Mouse (Mus musculus) limb, embryonic 10.5 days (tissue): Measurements from ENCODE around the gene Bach1. TPM values are rescaled to one million over a fixed set of nuclear protein-coding genes. Genes with fewer than 3 reads are reported as not detected.

Experiments
- DNase-seq: peaks from one replicate; pipeline ENCODE4 v3.0.0-alpha.2; 2017; ENCODE audit warnings: low spot score
- H3K27ac ChIP-seq: fragments of 300-500 bp; sonication (generic); 2 replicates; pipeline ENCODE4 v1.5.1; 2016; ENCODE audit warnings: mild to moderate bottlenecking
- H3K27me3 ChIP-seq: fragments of 300-500 bp; sonication (generic); 2 replicates; pipeline ENCODE4 v1.6.1; 2016; ENCODE audit warnings: low read depth, mild to moderate bottlenecking; ENCODE audit not compliant: poor library complexity, severe bottlenecking
- H3K36me3 ChIP-seq: fragments of 300-500 bp; sonication (generic); 2 replicates; pipeline ENCODE4 v1.6.1; 2016; ENCODE audit warnings: mild to moderate bottlenecking, moderate library complexity
- H3K4me1 ChIP-seq: fragments of 300-500 bp; sonication (generic); 2 replicates; pipeline ENCODE4 v1.6.1; 2016
- H3K4me3 ChIP-seq: fragments of 300-500 bp; sonication (generic); 2 replicates; pipeline ENCODE4 v1.5.1; 2016; ENCODE audit warnings: mild to moderate bottlenecking, moderate library complexity
- H3K9me3 ChIP-seq: fragments of 300-500 bp; sonication (generic); replicated peaks from 2 replicates; pipeline ENCODE4 v1.6.1; 2016; ENCODE audit warnings: mild to moderate bottlenecking
- WGBS: fragments of 180-500 bp; shearing (Covaris S2); methylation state at CpG from one replicate; pipeline ENCODE4 v1.1.7; 2016; 5-methylcytosine and 5-hydroxymethylcytosine counted together
- polyA plus RNA-seq: library from polyadenylated mRNA; unstranded; fragments of >200 nt; fragmentation: Nextera tagmentation; extraction: Ambion mirVana; gene quantifications from 2 replicates; pipeline ENCODE4 v1.2.1, GENCODE M21; 2016

The Bach1 gene
- polyA plus RNA-seq, 1 experiment from 2014 or later: 15.4 TPM

DNA sequence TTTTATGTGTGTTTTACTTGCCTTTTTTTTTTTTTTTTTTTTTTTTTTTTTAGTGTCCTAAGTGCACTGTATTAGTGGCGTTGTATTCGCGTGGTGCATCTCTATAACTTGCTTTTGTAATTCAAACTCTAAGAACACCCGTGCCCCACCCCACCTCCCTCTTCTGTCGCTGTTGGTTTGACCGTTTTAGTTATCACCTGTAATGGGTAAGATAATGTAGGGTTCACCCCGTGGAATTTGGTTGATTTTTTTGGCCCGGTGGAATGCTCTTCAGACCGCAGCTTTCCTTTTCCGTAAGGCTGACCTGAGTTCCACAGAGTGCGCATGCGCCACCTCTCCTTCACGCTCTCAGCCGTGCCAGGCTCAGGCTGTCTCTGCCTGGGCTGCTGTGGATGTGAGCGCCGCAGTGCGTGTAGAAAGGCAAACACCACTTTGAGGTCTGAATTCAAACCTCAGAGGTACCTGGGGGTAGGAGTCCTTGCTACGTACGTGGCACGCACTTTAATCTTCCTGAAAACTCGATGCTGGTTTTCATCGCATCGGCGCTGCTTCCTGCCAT, 22.2 kb downstream of the Bach1 start:
- H3K27ac ChIP-seq: no peak overlapping the region
- H3K9me3 ChIP-seq: no peaks in the 10 kb centered on the region
- peaks cover 5% of the 10 kb centered on the region for H3K4me1 ChIP-seq
- no peaks in the 10 kb centered on the region for H3K27me3 ChIP-seq
- 95% methylated on average over 24 of the region's 24 CpGs for WGBS
- no peak for DNase-seq
- peaks cover 72% of the 10 kb centered on the region for H3K36me3 ChIP-seq
- H3K4me3 ChIP-seq: no peak overlapping the region

DNA sequence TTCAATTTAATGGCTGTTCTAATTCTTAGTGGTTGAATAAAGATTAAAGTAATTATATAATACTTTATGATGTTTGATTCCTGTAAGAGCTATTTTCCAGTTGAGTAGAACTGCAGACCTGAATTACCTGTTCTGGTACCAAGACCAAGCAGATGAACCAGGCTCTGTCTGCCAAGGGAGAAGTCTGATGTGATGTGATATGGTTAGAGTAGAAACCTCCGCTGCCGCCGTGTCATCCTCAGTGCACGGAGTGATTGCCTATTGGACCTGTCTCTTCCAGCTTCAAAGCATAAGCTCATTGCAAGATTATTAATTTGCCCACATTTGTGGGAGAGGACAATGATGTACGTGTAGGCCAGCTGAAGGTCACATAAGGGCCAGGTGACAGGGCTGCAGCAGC, 24.1 kb downstream of the Bach1 start:
- Histone ChIP-seq H3K27ac (no peak overlapping the region), H3K27me3 (no peaks in the 10 kb centered on the region), H3K4me1 (no peaks in the 10 kb centered on the region), H3K36me3 (peaks cover 77% of the 10 kb centered on the region), H3K9me3 (no peaks in the 10 kb centered on the region), H3K4me3 (no peak overlapping the region)
- no peak for DNase-seq
- WGBS: 94% methylated on average over 5 of the region's 5 CpGs

DNA sequence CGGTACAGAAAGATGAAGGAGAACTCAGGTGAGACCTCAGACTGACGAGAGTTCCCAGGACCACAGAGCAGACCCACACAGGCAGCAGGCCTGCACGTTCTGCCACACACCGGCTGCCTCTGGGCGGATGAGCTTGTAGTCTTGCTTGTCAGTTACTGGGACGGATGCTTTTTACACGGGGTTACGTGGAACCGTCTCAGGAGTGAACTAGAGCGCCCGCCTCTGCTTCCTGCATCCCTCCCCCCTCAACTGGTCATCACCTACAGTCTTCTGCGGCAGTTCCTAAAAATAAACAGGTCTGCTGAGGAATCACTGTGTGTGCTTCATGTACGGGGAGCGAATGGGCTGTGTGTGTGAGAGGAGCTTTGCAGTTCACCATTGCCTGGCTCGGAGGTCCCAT, 24.7 kb downstream of the Bach1 start:
- DNase-seq: no peak
- Histone ChIP-seq H3K36me3 (peaks cover 84% of the 10 kb centered on the region), H3K4me1 (no peaks in the 10 kb centered on the region), H3K9me3 (no peaks in the 10 kb centered on the region), H3K27ac (no peak overlapping the region), H3K4me3 (no peak overlapping the region), H3K27me3 (no peaks in the 10 kb centered on the region)
- 95% methylated on average over 15 of the region's 15 CpGs for WGBS

DNA sequence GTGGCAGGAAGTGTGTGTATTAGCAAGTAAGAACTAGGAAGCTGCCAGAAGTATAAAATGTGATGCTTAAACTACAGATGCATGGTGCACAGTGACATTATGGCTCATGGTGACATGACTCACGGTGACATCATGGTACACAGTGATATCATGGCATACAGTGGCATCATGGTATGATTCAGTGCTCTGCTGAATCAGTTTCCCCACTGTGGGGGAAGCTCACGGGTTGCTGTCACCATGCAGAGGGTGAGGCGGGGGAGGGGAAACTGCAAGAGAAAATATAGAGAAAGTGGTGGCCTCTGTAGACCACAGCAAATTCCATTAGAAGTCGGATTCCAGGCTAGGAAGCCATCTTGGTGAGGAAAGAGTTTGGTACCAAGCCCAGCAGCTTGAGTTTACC, 26.1 kb downstream of the Bach1 start:
- WGBS: 85% methylated on average over 4 of the region's 4 CpGs
- Histone ChIP-seq H3K36me3 (peaks cover 85% of the 10 kb centered on the region), H3K4me3 (no peak overlapping the region), H3K27me3 (no peaks in the 10 kb centered on the region), H3K9me3 (no peaks in the 10 kb centered on the region), H3K27ac (no peak overlapping the region), H3K4me1 (no peaks in the 10 kb centered on the region)
- no peak for DNase-seq

DNA sequence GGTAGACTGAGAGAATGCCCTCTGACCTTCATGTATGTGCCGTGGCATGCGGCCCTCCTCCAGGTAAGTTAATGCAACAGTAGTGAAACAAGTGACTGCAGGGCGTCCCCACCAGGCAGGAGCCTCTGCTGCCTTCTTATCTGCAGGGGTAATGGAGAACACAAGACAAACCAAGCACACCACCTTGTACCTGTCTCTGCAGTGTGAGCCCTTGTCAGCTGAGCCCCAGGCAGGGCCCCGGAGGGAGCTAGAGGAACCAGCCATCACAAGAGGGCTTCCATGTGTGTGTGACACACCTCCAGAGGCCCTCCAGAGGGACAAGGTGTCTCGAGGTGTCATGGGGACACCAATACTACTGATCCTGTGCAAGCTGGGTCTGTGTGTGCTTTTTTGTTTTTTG, 26.5 kb downstream of the Bach1 start:
- Histone ChIP-seq H3K9me3 (no peaks in the 10 kb centered on the region), H3K4me1 (no peaks in the 10 kb centered on the region), H3K36me3 (peaks cover 85% of the 10 kb centered on the region), H3K4me3 (no peak overlapping the region), H3K27me3 (no peaks in the 10 kb centered on the region), H3K27ac (no peak overlapping the region)
- WGBS: 94% methylated on average over 5 of the region's 5 CpGs
- no peak for DNase-seq

DNA sequence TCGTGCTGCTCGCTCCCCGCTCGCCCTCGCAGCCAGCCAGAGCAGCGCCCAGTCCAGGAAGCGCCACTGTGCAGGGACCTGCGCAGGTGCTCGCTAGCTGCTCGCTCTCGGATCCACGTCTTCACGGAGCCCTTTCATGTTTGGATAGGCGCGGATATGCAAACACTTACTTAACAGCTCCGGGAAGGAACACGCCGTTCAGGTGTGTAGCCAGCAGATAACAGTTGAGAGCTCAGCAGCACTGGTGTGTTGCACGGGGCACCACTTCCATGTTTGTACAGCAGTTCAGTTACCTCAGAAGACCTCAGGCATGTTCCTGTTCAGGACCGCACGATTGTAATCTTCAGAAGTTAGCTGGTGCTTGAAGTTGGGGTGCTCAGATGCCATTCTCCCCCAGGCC, 27.2 kb downstream of the Bach1 start:
- Histone ChIP-seq H3K27me3 (no peaks in the 10 kb centered on the region), H3K4me3 (no peak overlapping the region), H3K4me1 (no peaks in the 10 kb centered on the region), H3K27ac (no peak overlapping the region), H3K36me3 (peaks cover 87% of the 10 kb centered on the region), H3K9me3 (no peaks in the 10 kb centered on the region)
- DNase-seq: no peak
- 96% methylated on average over 21 of the region's 21 CpGs for WGBS

DNA sequence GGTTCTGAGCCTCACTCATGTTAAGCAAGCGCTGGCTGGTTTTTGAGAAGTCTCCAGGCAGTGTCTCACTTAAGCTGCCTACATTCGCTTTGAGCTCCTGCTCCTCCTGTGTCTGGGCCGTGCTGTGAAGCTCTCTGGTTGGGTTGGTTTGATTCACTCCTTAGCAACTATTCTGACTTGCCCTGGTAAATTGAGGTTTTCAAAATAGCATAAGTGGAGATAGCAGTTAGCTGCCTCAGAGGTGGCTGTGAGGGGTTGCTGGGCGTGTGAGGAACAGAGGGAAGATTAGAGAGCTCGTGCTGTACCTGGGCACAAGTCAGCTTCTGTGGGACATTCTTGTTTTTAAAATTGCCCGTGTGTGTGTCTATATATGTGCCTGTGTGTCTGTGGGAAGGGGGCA, 27.6 kb downstream of the Bach1 start:
- Histone ChIP-seq H3K27me3 (no peaks in the 10 kb centered on the region), H3K27ac (no peak overlapping the region), H3K4me1 (no peaks in the 10 kb centered on the region), H3K4me3 (no peak overlapping the region), H3K36me3 (peaks cover 87% of the 10 kb centered on the region), H3K9me3 (no peaks in the 10 kb centered on the region)
- DNase-seq: no peak
- WGBS: 92% methylated on average over 6 of the region's 6 CpGs

DNA sequence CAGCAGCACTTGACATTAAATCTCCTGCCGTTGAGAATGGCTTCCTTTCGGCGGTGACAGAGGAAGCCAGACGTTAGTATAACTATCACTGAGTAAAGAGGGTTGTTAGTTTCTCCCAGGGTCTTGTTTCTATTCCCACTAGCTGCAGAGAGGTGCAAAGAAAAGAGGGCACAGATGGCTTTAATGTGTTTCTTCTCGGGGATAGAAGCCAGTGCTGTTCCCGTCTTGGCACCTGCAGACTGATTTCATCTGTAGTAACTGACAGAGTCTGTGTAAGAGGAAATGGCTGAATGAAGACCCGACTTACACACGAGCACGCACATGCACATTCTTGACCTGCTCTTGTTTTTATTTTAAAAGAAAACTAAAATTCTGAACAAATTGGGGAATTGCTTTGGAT, 28.5 kb downstream of the Bach1 start:
- Histone ChIP-seq H3K27me3 (no peaks in the 10 kb centered on the region), H3K36me3 (peaks cover 82% of the 10 kb centered on the region), H3K4me1 (no peaks in the 10 kb centered on the region), H3K9me3 (no peaks in the 10 kb centered on the region), H3K27ac (no peak overlapping the region), H3K4me3 (no peak overlapping the region)
- no peak for DNase-seq
- WGBS: 77% methylated on average over 9 of the region's 9 CpGs

DNA sequence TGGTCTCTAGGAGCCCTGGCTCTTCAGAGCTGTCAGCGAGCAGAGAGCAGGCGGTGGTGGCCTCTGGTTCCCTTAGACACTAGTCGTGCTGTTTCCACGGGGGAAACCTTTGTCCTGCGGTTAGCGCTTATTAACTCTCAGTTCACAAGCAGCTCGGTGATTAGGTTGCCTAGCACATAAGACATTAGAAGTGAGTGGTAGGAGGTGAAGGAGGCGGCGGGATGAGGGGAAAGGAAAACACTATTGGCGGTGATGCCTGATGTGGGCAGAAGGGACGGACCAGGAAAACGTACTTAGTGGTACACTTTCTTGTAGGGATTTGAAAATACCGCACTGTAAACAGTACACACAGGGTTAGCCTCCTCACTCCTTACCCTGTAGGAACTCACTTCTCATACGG, 29.2 kb downstream of the Bach1 start:
- Histone ChIP-seq H3K4me1 (no peaks in the 10 kb centered on the region), H3K9me3 (no peaks in the 10 kb centered on the region), H3K36me3 (peaks cover 76% of the 10 kb centered on the region), H3K27ac (no peak overlapping the region), H3K4me3 (no peak overlapping the region), H3K27me3 (no peaks in the 10 kb centered on the region)
- WGBS: 90% methylated on average over 14 of the region's 14 CpGs
- no peak for DNase-seq

DNA sequence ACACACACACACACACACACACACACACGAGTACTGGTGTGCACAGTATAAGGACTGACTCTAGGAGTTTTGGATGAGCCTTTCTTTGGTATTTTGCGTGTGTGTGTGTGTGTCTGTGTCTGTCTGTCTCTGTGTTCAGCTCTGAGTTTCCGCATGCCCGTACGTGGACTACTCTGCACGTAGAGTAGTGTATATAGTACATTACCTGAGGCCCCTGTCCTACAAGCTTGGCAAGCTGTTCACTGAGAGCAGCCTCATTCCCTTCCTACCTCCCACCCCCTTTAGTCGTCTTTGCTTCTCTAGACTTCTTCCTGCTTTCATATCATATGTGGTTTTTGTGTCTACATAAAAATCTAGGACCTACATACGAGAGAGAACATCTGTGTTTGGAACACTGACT, 30.0 kb downstream of the Bach1 start:
- no peak for DNase-seq
- H3K27ac ChIP-seq: no peak overlapping the region
- no peaks in the 10 kb centered on the region for H3K4me1 ChIP-seq
- no peaks in the 10 kb centered on the region for H3K9me3 ChIP-seq
- 89% methylated on average over 8 of the region's 8 CpGs for WGBS
- H3K27me3 ChIP-seq: no peaks in the 10 kb centered on the region
- peaks cover 69% of the 10 kb centered on the region for H3K36me3 ChIP-seq
- H3K4me3 ChIP-seq: no peak overlapping the region

DNA sequence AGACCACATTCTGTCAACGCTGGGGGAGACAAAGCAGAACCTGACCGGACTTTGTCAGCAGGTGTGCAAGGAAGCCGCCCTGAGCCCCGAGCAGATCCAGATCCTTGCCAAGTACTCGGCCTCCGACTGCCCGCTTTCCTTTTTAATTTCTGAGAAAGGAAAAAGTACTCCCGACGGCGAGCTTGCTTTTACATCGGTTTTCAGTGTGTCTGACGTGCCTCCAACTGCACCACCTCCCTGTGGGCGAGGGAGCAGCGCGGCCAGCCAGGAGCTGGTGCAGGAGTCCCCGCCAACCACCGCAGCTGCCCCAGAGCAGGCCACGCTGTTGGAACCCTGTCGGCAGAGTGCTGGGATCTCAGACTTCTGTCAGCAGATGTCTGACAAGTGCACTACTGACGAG, 30.7 kb downstream of the Bach1 start:
- no peak for DNase-seq
- Histone ChIP-seq H3K4me3 (no peak overlapping the region), H3K9me3 (no peaks in the 10 kb centered on the region), H3K27ac (no peak overlapping the region), H3K27me3 (no peaks in the 10 kb centered on the region), H3K36me3 (peaks cover 68% of the 10 kb centered on the region), H3K4me1 (no peaks in the 10 kb centered on the region)
- WGBS: 95% methylated on average over 20 of the region's 20 CpGs

DNA sequence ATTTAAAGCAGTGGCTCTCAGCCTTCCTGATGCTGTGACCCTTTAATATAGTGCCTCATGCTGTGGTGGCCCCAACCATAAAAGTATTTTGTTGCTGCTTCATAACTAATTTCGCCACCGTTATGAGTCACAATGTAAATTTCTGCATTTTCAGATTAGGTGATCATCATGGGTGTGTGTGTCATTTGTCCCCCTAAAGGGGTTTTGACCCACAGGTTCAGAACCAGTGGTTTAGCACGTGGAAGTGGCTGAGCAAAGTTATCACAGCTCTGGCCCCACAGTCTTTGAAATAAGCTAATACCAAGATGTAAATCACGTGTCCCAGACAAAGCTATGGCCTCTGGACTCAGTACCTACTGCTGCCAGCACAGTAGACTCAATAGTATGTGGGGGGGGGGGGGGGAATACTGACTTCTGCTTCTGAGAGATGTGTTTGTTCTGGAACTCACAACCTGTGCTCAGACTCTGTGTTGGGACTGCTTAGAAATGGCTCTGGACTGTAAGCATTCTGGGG, 36.2 kb downstream of the Bach1 start:
- H3K27ac ChIP-seq: no peak overlapping the region
- WGBS: 86% methylated on average over 4 of the region's 4 CpGs
- H3K36me3 ChIP-seq: peaks cover 27% of the 10 kb centered on the region
- no peaks in the 10 kb centered on the region for H3K9me3 ChIP-seq
- H3K4me1 ChIP-seq: peaks cover 11% of the 10 kb centered on the region; the same call in 1 of the 2 replicates
- no peak for DNase-seq
- H3K27me3 ChIP-seq: no peaks in the 10 kb centered on the region
- no peak overlapping the region for H3K4me3 ChIP-seq

DNA sequence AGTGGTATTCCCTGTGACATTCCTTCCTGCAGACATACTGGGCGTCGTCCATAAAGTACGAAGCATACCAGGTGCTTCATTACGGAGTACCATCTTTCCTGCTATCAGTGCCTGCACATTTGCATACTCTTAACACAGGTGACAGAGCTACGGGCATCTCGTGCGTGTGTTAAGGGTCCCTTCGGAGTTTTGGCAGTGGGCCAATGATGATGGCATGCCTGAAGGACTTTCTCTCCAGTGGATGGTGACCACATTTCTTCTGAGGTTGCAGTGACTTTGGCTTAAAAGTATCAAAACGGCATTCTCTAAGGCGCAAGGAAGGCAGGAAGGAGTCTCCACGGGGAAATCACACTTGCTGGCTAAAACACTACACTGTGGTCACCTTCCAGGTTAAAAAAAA, 37.4 kb downstream of the Bach1 start:
- no peak overlapping the region for H3K27ac ChIP-seq
- no peaks in the 10 kb centered on the region for H3K27me3 ChIP-seq
- WGBS: 93% methylated on average over 11 of the region's 11 CpGs
- H3K4me1 ChIP-seq: peaks cover 11% of the 10 kb centered on the region; the same call in 1 of the 2 replicates
- H3K4me3 ChIP-seq: no peak overlapping the region
- H3K36me3 ChIP-seq: peaks cover 15% of the 10 kb centered on the region
- H3K9me3 ChIP-seq: no peaks in the 10 kb centered on the region
- DNase-seq: no peak

DNA sequence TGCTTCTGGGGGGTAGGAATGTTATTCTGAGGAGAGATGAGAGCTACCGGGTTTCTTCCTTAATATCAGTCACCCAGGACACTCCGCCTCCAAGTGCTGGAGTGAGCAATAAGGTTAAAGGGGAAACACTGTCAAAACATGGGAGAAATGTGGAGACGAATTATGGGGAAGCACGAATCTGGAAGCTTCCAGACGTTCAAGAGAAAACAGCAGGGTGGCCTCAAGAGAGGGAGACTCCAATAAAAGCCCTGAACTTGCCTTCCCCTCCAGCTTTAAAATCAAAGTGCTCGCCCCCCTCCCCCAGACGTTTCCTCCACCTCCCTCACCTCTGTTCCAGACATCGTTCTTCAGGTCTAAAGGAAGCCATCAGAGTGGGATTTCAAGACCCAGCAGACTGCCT, 38.6 kb downstream of the Bach1 start:
- DNase-seq: no peak
- WGBS: 70% methylated on average over 8 of the region's 8 CpGs
- Histone ChIP-seq H3K27me3 (no peaks in the 10 kb centered on the region), H3K27ac (no peak overlapping the region), H3K36me3 (peaks cover 10% of the 10 kb centered on the region; the same call in 1 of the 2 replicates), H3K4me3 (no peak overlapping the region), H3K9me3 (no peaks in the 10 kb centered on the region), H3K4me1 (peaks cover 11% of the 10 kb centered on the region; the same call in 1 of the 2 replicates)
